Mouse (Mus musculus) heart, postnatal 0 days (tissue): Measurements from ENCODE around the gene H2afj. TPM values are rescaled to one million over a fixed set of nuclear protein-coding genes. Genes with fewer than 3 reads are reported as not detected.

Experiments
- ATAC-seq: fragments of 200-750 bp; cut with Nextera tagmentation; 2 replicates; pipeline ENCODE4 v1.8.0; 2017; ENCODE audit warnings: low read depth, moderate number of reproducible peaks, moderate library complexity; ENCODE audit not compliant: insufficient read depth
- DNase-seq: peaks from one replicate; pipeline ENCODE4 v3.0.0-alpha.2; 2016; ENCODE audit warnings: low spot score
- H3K27ac ChIP-seq: fragments of 300-500 bp; sonication (generic); 2 replicates; pipeline ENCODE4 v1.5.1; 2014; ENCODE audit warnings: low read depth, mild to moderate bottlenecking
- H3K27me3 ChIP-seq: fragments of 300-500 bp; sonication (generic); 2 replicates; pipeline ENCODE4 v1.6.1; 2014; ENCODE audit warnings: low read length, mixed read lengths; ENCODE audit not compliant: control insufficient read depth, insufficient read depth
- H3K36me3 ChIP-seq: fragments of 300-500 bp; sonication (generic); replicated peaks from 2 replicates; pipeline ENCODE4 v1.6.1; 2014; ENCODE audit warnings: low read length, mixed read lengths; ENCODE audit not compliant: control insufficient read depth, insufficient read depth
- H3K4me1 ChIP-seq: fragments of 300-500 bp; sonication (generic); 2 replicates; pipeline ENCODE4 v1.6.1; 2014; ENCODE audit warnings: antibody characterized with exemption; ENCODE audit not compliant: control insufficient read depth, insufficient read depth
- H3K4me2 ChIP-seq: fragments of 300-500 bp; sonication (generic); 2 replicates; pipeline ENCODE4 v1.6.1; 2014; ENCODE audit warnings: low read depth, mild to moderate bottlenecking, low read length, moderate library complexity
- H3K4me3 ChIP-seq: fragments of 300-500 bp; sonication (generic); 2 replicates; pipeline ENCODE4 v1.5.1; 2014; ENCODE audit warnings: low read depth, low read length
- H3K9ac ChIP-seq: fragments of 300-500 bp; sonication (generic); replicated peaks from 2 replicates; pipeline ENCODE4 v1.6.1; 2014; ENCODE audit warnings: low read depth, low read length, mixed read lengths
- H3K9me3 ChIP-seq: fragments of 300-500 bp; sonication (generic); replicated peaks from 2 replicates; pipeline ENCODE4 v1.6.1; 2016; ENCODE audit warnings: low read length; ENCODE audit not compliant: control insufficient read depth
- CTCF ChIP-seq: IDR thresholded peaks from 2 replicates; pipeline ENCODE4 v1.5.1; 2016; ENCODE audit warnings: antibody characterized with exemption, control low read depth, low read depth
- EP300 ChIP-seq: IDR thresholded peaks from 2 replicates; pipeline ENCODE4 v1.6.1; 2016; ENCODE audit warnings: antibody characterized with exemption, low read depth
- WGBS: fragments of 180-500 bp; shearing (Covaris S2); extraction: QIAGEN DNeasy Blood & Tissue Kit; methylation state at CpG from one replicate; pipeline ENCODE4 v1.1.7; 2014; 5-methylcytosine and 5-hydroxymethylcytosine counted together
- polyA plus RNA-seq: library from polyadenylated mRNA; unstranded; fragments of >200 nt; fragmentation: Nextera tagmentation; extraction: Ambion mirVana; gene quantifications from 2 replicates; pipeline ENCODE4 v1.2.1, GENCODE M21; 2015
- total RNA-seq: library from RNA; depleted of rRNA; stranded (reverse); fragments of >200 nt; gene quantifications from 2 replicates; pipeline ENCODE4 v1.2.3, GENCODE M21; 2014; ENCODE audit warnings: low replicate concordance

Gene H2afj
- total and polyA plus RNA-seq, 2 experiments from 2014 or later, result 13.1 to 88.8 TPM

DNA sequence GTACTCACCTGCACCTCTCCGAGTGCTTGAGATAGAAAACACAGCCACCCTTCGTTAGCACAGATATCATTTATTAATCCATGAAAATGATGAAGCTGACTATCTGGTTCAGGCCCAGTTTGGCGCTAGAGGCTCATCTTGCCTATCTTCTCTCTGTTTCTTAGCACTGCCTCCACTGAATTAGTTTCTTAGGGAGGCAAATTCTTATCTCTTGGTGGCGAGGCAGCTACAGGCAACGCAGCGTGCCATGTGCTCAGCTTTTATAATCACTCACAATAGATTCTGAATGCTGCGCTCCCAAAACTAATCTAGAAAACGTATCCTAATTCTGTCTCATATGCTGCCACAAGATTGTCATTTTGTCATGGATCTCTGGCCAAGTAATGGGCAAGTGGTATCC lies 40.4 kb downstream of the H2afj start:
- 87% methylated on average over 8 of the region's 8 CpGs for WGBS
- no peaks in the 10 kb centered on the region for H3K27me3 ChIP-seq

GRCm38 (mm10) chr6:136848971-136849370 lies 40.9 kb downstream of the H2afj start:
- H3K9ac ChIP-seq, result no peak overlapping the region
- H3K27ac ChIP-seq, result no peak overlapping the region
- H3K4me2 ChIP-seq, result no peak overlapping the region
- no peaks in the 10 kb centered on the region for H3K9me3 ChIP-seq
- WGBS, result 79% methylated on average over 5 of the region's 5 CpGs
- peaks cover 3% of the 10 kb centered on the region; the same call in 1 of the 2 replicates for H3K4me1 ChIP-seq
- peaks cover 8% of the 10 kb centered on the region; the same call in 1 of the 2 replicates for H3K36me3 ChIP-seq
- no peaks in the 10 kb centered on the region for H3K27me3 ChIP-seq
- no peak for ATAC-seq
- DNase-seq, result no peak
- TF ChIP-seq EP300 (no peak), CTCF (no peak)
- H3K4me3 ChIP-seq, result no peak overlapping the region

More for the DNA sequence above, 40.4 kb downstream of the H2afj start:
- Histone ChIP-seq H3K4me1 (peaks cover 3% of the 10 kb centered on the region; the same call in 1 of the 2 replicates), H3K4me2 (no peak overlapping the region), H3K9ac (no peak overlapping the region), H3K4me3 (no peak overlapping the region), H3K27ac (no peak overlapping the region), H3K36me3 (peaks cover 8% of the 10 kb centered on the region; the same call in 1 of the 2 replicates), H3K9me3 (no peaks in the 10 kb centered on the region)
- DNase-seq (no peak), ATAC-seq (no peak)
- no peak for TF ChIP-seq EP300
- no peak for TF ChIP-seq CTCF

GRCm38 (mm10) chr6:136850267-136850666 lies 42.2 kb downstream of the H2afj start:
- 0 out of 2 replicates have a peak, but pooled peaks have one; percentile 14 for ATAC-seq
- H3K9me3 ChIP-seq, result no peaks in the 10 kb centered on the region
- H3K27me3 ChIP-seq, result no peaks in the 10 kb centered on the region
- WGBS, result 62% methylated on average over 6 of the region's 6 CpGs
- TF ChIP-seq CTCF, result no peak
- no peak for TF ChIP-seq EP300
- no peak overlapping the region for H3K4me3 ChIP-seq
- H3K4me1 ChIP-seq, result peaks cover 3% of the 10 kb centered on the region
- peaks cover 8% of the 10 kb centered on the region; the same call in 1 of the 2 replicates for H3K36me3 ChIP-seq
- no peak overlapping the region for H3K9ac ChIP-seq
- no peak for DNase-seq
- H3K4me2 ChIP-seq, result no peak overlapping the region
- H3K27ac ChIP-seq, result no peak overlapping the region

DNA sequence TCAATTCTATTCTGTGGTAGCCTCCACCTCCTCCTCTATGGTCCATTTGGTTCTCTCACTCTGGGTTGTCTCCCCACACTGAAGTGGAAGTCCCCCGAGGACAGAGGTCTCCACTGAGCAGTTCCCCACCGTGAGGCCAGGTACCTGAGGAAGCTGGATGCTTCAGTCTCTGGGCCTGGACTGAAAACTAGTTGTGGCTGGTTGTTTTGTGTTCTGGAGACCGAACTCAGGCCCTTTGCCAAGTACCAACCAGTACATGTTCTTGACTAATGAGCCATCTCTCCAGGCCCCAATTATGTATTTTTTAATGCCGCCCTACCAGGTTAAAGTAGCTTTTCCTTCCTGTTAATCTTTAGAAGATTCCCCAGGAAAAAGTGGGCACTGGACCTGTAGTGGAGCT lies 44.3 kb downstream of the H2afj start:
- no peak overlapping the region for H3K9ac ChIP-seq

DNA sequence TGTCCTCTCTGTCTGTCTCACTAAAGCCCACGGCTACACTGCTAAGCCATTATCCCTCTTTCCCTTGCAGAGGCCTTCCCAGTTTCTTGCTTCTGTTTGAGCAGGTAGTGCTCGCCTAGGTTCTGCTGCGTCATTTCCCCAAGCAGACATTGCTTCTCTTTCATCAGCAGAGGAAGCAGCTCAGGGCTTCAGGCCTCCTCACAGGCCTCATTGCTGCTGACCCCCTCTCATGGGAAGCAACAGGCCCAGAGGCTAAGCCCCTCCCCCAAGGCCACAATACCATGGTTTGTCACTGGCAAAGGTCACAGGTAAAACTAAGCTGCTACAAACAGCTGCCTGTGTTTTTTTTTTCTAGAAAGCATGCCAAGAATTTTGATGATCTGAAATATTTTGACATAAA lies 44.7 kb downstream of the H2afj start:
- TF ChIP-seq EP300 (no peak), CTCF (no peak)
- Histone ChIP-seq H3K27me3 (no peaks in the 10 kb centered on the region), H3K27ac (no peak overlapping the region), H3K4me1 (peaks cover 14% of the 10 kb centered on the region), H3K4me2 (no peak overlapping the region), H3K9ac (no peak overlapping the region), H3K4me3 (no peak overlapping the region), H3K9me3 (no peaks in the 10 kb centered on the region), H3K36me3 (peaks cover 8% of the 10 kb centered on the region; the same call in 1 of the 2 replicates)
- WGBS, result 49% methylated on average over 3 of the region's 3 CpGs
- ATAC-seq (no peak), DNase-seq (no peak)

More for the DNA sequence above, 44.3 kb downstream of the H2afj start:
- peaks cover 8% of the 10 kb centered on the region; the same call in 1 of the 2 replicates for H3K36me3 ChIP-seq
- H3K4me1 ChIP-seq, result peaks cover 14% of the 10 kb centered on the region
- no peak for ATAC-seq
- H3K27ac ChIP-seq, result no peak overlapping the region
- H3K4me2 ChIP-seq, result no peak overlapping the region
- no peak for DNase-seq
- no peaks in the 10 kb centered on the region for H3K27me3 ChIP-seq
- no peak for TF ChIP-seq CTCF
- no peak for TF ChIP-seq EP300
- H3K4me3 ChIP-seq, result no peak overlapping the region
- no peaks in the 10 kb centered on the region for H3K9me3 ChIP-seq
- WGBS, result 78% methylated on average over 4 of the region's 4 CpGs

DNA sequence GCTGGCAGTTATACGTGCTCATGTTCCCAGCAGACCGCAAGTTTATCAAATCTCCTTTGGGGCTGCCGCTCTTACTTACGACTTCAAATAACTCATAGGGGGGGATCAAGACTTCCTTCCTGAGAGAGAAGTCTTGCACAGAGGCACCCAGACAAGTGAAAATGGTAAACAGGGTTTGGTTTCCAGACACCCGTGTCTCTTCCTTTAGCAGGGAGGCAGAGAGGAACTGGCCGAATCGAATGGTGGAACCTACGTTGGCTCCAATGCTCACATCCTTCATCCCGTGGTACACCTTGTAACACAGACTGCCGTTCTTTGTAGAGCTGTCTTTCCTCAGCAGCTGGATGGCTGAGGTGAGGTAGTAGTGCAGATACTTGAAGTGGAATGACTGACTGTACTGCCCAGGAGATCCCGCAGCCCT lies 46.3 kb downstream of the H2afj start:
- no peaks in the 10 kb centered on the region for H3K9me3 ChIP-seq
- DNase-seq (no peak), ATAC-seq (no peak)
- WGBS, result 70% methylated on average over 11 of the region's 11 CpGs
- peaks cover 20% of the 10 kb centered on the region for H3K4me1 ChIP-seq
- H3K27ac ChIP-seq, result peak overlapping the region; percentile 44; the same call in 1 of the 2 replicates
- no peak overlapping the region for H3K9ac ChIP-seq
- H3K27me3 ChIP-seq, result no peaks in the 10 kb centered on the region
- TF ChIP-seq CTCF, result no peak
- no peak for TF ChIP-seq EP300
- H3K4me2 ChIP-seq, result no peak overlapping the region
- no peaks in the 10 kb centered on the region for H3K36me3 ChIP-seq
- H3K4me3 ChIP-seq, result no peak overlapping the region
